Mouse (Mus musculus): Measurements from ENCODE around the gene Arhgap8. TPM values are rescaled to one million over a fixed set of nuclear protein-coding genes. Genes with fewer than 3 reads are reported as not detected.
"Not testable (repeated sequence)": the region's sequence is repeated elsewhere in the genome, so short reads cannot be mapped to it uniquely, and the experiment has no call there.

Arhgap8 gene
- total RNA-seq, 2 experiments from 2014 or later = 0.53 to 1.3 TPM

DNA sequence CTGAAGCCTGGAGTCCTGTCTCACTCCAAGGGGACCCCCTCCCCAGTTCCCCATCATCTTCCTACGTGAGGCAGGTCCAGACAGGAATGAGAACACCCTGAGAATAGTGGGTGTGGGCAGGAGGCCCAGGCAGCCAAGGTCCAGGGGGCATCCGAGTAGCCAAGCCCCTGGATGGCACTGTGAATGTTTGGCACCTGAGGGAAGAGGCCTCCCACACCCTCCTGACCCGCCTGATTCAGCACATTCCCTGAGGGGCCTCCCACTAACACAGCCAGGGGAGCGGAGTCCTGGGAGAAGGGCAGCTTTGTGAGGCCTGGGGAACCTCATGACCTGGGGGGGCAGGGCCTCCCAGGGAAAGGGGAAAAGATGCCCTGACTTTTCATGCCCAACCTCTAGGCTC is 23.8 kb upstream of the Arhgap8 start:
- no peak for DNase-seq (ENCODE audit: low spot score in 2 of 2)

DNA sequence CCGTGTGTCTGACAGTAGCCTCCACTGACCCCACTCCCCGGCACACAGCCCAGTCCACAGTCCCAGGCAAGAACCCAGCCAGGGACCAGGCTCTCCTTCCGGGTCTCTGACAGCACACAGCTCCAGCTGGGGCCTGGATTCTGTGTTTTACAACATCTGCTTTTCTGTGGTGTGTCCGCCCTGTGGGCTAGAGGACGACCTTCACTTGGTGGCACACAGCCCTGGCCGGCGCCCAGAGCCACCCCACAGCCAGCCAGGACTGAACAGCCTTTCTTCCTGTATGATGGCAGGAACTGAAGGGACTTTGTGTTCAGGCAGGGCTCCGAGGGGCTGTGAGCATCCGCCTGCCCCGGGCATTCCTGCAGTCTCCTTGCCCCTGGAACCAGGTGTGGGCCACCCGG is 22.2 kb upstream of the Arhgap8 start:
- DNase-seq (ENCODE audit: low spot score in 2 of 2) = peak; percentile 38 to 47

DNA sequence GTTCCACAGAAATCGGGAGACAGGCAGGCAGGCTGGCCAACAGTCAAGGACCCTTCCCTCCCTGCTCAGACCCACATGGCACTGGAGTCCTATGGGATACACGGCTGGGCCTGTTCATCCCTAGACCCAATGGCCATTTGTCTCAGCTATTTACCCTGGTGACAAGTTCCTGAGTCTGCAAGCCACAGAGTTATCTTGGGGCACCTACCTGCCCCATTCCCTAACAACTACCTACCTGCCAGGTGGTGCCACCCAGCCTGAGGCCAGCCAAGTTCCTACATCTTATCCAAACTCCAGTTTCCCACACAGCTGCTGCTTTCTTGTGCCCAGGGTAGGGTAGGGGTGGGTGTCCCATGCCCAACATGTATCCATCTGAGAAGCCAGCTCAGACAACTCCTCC is 21.7 kb upstream of the Arhgap8 start:
- DNase-seq (ENCODE audit: low spot score in 2 of 2) = no peak

DNA sequence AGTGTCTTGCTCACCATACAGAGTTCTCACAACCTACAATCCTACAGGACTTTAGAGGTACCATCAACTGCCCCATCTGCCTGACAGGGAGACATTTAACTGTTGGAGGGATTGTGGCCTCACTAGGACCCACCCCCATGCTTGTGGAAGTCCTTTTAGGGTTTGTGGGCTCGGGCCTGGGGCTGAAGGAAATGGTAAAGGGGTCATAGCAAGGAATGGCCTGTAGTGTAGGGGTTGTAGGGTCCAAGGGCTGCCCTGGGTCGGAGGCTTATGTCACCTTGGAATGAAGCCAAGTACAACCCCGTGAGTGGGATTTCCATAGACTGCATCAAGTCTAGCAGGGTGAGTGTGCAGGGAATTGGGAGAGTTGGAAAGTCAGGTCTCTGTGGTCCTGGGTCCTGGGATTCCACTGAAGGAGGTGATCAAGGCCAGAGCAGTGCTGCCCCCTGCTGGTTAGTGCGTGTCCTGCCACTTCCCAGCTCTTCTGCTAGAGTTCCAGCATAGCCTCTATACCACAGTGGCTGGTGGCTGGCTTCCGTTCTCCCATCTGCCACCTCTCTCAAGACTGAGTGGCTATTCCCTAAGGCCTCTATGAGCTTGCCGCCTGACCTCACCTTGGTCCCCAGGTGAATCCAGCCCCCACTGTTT is 19.6 kb upstream of the Arhgap8 start:
- peak; percentile 51 to 69 for DNase-seq (ENCODE audit: low spot score in 2 of 2)

DNA sequence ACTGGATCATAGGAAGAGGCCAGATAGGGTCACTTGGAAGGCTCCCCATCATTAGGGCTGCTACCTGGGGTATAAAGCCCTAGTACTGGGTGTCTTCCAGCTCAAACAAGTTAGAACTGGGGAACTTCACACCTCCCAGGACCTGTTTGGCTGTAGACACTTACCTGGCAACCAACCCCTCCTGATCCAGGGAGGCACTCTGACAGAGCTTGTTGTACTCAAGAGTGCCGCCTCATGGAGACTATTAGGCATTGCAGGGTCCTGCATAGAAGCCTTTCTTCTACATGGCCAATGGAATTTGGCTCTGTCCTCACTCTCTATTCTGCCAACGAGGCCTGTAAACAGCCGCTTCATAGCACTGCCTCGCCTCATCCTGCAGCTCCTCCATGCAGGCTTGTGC is 17.9 kb upstream of the Arhgap8 start:
- DNase-seq (ENCODE audit: low spot score in 2 of 2) = no peak

DNA sequence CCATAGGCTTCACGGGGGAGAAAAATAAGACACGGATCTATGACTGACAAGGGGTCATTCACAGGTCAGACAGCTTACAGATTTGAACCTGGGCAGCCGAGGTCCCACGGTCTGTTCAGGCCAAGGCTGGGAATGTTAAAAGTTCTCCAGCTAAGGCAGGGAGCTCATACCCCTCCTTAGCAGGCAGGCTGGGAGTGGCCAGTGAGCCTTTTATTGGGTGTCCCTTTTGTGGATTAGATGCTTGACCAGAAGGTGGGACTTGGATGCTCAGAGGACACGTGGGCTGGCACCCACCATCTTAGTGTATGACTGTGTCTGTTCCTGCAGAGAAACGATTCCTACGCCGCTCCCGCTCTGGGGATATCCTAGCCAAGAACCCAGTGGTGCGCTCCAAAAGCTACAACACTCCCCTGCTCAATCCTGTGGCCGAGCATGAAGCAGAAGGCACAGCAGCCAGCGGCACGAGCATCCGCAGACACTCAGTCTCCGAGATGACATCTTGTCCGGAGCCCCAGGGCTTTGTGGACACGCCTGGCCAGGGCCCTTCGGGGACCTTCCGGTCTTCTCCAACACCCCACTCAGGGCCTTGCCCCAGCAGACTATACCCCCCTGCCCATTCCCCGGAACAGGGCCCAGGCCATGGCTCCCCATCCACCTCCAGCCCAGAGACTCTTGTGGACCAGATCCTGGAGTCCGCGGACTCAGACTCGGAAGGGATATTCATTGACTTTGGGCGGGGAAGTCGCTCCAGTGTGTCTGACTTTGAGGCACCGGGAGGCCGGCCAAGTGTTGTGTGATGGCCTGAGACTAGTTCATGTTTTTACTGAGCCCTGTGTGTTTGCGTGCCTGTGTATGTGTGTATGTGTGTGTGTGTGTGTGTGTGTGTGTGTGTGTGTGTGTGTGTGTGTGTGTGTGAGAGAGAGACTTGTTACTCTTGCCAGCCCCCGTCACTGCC is 17.2 kb upstream of the Arhgap8 start:
- DNase-seq (ENCODE audit: low spot score in 2 of 2) = no peak

DNA sequence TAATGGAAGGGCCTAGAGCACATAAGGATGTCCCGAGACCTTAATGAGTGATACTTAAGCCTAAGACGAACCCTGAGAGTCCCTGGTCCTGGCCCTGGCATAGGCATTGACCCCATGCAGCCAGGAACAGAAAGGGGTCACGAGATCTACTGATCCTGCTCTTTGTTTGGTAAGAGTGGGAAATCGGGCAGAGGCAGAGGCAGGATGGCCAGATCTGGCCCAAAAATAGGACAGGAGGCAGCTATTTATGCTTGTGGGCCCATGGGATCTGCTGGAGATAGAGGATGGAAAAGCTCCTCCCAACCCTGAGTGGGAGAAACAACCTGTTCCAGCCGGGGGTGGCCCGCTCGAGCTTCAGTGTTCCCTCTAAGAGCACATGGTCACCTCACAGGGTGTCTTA is 15.9 kb upstream of the Arhgap8 start:
- no peak for DNase-seq (ENCODE audit: low spot score in 2 of 2)

DNA sequence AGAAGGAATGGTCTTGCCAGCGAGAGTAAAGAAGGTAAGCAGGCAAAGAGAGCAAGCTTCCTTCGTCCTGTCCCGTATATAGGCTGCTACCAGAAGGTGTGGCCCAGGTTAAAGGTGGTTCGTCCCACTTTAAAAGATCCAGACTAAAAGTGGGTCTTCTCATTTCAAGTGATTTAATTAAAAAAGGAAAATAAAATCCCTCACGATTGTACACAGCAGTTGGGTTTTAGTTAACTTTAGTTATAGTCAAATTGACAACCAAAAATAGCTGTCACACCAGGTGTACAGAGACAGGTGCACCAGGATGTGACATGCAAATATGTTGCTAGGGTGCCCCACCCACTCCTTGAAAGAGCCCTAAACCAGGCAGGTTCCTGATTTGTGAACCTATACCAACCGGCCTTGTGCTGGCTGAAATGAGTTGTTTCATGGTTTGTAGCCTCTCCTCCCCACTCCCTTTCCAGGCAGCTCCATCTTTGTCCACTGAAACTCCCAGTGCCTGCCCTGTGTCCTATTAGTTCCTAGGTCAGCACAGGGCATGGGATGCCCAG is 14.4 kb upstream of the Arhgap8 start:
- no peak for DNase-seq (ENCODE audit: low spot score in 2 of 2)

DNA sequence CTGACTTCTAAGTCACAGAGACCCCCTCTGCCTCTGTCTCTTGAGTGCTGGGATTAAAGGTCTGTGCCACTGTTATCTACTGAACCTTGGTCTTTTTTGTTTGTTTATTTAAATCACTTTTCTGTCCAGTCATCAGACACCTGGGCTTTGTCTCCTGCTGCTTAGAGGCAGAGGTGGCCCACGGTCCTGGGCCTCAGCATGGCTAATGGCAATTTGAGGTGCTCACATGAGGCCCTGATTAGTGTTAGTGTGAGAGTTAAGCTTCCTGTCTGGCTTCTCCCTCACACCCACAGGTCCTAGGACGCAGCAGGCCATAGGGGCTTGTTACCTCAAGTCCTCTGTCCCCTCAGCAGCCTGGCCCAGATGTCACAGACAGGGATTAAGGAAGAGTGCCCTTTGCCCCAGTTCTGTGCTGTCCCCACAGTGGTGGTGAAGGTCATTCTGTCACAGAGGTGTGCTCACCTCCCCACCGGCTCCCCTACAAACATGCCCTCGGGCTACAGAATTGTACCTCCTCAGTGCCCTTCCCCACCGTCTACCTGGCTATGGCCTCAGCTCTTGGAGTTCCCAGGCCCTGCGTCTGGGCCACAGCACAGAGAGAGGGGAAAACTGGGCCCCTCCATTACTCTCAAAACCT is 12.8 kb upstream of the Arhgap8 start:
- no peak for DNase-seq (ENCODE audit: low spot score in 2 of 2)

DNA sequence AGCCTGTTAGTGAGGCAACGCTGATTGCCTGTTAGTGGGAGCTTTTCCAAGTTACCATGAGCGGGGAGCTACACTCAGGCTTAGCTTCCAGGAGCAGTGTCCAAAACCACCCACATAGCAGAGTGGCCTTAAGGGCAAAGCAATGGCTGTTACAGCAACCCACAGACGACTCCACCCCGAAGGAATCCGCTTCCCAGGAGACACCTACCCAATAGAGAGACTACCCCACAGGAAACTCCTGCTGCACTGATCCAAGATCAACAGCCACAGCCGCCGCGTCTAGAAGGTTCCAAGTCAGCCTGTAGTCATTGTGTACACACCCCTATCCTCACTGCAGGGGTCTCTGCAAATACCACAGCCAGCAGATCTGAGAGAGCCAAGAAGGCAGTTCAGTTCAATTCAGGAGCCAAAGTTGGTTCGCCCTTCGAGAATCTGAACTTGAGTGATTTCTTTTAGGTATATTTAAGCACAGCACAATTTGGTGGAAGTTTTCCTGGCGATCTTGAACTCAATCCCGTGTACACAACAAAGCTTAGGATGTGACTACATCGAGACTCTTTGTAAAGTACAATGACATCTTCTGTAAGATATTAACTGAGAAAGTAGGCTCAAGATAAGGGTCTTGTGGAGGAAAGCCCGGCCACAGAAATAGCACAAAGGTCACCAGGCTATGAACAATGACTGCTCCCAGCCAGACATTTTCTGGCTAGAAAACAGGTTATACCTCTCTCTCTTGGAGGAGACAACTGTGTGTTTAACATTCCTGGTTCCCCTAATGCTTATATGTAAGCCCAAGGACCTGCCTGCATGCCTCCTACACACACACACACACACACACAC is 7.1 kb upstream of the Arhgap8 start:
- DNase-seq (ENCODE audit: low spot score in 2 of 2) = no peak

DNA sequence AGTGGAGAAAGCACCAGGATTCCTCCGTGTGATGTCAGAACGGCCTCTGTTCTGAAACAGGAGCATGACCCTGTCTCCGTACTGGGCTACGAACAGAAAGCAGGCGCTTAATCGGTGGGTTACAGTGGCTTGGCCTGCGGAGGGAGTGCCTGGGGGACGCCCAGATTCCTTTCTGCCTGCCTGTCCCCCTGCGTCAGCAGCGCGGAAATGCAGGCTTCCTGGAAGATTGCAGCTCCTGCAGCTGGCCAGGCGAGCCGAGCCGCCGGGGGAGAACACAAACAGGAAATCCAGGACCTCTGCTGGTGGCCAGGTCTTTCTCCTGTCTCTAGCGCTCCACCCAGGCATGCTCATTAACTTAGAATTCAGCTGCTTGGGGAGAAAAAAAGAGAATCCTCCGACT is 5.1 kb upstream of the Arhgap8 start:
- DNase-seq (ENCODE audit: low spot score in 2 of 2) = peak; percentile 39 to 66

DNA sequence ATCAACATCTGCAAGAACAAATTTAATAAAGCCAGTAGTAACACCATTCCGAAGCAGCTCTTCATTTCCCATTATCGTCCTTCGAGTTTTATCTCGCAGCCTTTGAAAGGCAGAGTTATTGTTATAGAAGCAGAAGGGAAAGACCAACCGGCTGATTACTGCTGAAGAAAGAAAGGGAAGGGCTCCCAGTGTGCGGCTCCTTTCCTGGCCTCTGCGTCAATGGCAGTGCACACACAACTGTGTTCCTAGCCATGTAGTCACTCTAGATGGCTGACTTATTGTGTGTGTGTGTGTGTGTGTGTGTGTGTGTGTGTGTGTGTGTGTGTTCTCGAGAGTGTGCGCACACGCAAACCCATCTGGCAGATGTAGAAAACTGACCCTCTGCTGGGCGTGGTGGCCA is 4.7 kb upstream of the Arhgap8 start:
- DNase-seq (ENCODE audit: low spot score in 2 of 2) = no peak

DNA sequence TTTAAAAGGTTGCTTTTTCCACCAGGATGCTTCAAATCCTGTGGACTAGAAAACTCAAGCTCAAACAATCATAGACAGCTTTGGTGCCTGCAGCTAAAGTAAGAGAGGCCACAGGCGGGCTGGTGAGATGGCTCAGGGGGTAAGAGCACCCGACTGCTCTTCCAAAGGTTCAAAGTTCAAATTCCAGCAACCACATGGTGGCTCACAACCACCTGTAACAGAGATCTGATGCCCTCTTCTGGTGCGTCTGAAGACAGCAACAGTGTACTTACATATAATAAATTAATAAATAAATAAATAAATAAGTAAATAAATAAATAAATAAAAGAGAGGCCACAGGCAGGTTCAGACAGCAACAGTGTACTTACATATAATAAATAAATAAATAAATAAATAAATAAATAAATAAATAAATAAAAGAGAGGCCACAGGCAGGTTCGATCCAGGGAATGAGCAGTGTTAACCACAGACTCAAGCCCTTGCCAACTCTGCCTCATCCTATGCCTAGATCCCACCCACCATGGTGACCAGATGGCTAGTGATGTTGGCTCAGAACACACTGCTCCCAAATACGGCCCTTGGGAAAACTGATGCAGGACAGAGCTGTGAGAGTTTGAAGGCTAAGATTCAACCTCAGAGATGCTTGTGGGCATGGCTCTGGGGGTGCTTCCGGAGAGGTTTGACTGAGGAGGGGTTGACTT is 2.1 kb upstream of the Arhgap8 start:
- not testable (repeated sequence) for DNase-seq (ENCODE audit: low spot score in 2 of 2)

DNA sequence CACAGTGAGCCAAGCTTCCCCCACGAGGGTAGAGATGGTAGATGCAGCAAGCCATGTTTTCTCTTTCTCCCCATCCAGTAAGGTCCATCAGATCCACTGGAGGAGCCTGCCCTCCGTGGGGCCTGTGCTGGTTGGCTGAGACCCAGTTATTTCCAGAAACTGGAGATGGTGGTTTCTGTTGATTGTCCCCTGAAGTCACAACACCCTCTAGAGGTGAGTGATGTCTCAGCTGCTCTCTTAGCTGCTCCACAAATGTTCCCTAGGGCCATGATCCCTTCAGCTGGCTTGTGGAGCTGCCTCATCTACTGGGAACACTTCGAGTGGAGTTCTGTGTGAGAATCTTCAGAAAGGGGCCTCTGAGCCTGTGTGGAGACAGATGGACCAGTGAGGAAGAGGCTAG is 1.1 kb upstream of the Arhgap8 start:
- no peak for DNase-seq (ENCODE audit: low spot score in 2 of 2)

DNA sequence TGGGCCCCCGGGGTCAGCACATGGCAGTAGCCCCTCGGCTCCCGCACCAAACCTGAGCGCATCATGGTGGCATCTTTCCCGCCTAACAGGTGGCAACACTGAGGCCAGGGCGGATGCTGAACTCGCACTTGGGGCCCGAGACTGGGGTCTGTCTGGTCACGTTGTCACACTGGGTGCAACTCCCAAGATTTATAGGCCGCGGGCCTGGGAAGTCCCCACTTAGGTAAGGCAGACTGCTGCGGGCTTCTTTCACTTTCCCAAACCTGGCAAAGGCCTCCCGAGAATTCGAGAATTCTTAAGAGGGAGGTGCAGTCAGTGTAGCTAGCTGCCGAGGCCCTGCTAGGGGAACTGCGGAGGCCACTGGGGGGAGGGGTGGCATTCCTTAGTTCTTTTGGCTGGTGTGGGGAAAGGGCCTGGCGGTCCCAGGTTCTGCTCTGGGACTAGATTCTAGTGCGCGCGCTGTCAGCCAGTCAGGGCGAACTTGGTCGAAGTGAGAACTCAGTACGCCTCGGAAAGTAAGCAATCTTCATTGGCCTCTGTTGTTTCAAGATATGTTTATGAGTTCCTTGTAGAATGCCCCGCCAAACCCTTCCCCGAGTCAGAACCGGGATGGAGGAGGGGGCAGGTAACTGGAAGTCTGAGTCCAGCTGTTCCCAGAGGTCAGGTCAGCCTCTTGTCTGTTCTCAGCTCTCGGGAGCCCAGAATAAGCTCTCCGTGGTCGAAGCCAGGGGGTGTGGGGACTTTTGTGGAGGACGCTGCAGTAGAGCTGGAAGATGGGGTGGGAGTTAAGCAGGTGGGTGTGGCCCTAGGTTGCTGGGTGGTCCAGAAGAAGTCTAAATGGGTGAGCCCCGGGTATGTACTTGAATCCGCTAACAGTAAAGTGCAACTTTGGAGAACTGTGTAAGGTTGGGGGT is 696 bp downstream of the Arhgap8 start:
- no peak for DNase-seq (ENCODE audit: low spot score in 2 of 2)

DNA sequence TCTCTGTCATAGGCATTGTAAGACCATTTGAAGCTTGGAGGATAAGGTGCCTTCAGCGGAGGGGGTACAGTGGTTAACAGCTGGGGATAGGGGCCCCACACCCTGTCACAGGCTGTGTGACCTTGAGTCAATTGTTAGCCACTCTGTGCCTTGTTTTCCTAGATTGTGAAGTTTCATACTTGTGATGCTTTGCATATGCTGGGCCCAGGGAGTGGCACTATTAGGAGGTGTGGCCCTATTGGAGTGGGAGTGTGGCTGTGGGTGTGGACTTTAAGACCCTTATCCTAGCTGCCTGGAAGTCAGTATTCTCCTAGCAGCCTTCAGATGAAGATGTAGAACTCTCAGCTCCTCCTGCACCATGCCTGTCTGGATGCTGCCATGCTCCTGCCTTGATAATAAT is 3.8 kb downstream of the Arhgap8 start:
- DNase-seq (ENCODE audit: low spot score in 2 of 2) = not testable (repeated sequence)

DNA sequence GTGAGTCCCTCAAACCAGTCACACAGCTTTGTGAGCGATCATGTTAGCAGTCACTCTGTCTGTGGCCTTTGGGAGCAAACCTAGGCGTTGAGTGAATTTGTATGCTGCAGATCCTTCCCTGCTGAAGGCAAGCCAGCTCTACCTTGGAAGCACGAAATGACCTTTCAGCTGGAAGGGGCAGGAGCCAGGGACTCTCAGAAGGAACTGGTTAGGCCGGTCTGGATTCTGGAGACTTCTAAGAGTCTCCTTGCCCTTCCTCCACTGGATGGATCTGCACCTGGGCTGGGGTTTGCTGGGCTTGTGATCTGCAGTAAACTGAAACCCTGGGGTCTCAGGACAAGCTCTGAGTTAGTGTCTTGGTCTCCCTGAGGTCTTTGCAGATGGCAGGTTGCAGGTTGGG is 4.3 kb downstream of the Arhgap8 start:
- DNase-seq (ENCODE audit: low spot score in 2 of 2) = no peak

DNA sequence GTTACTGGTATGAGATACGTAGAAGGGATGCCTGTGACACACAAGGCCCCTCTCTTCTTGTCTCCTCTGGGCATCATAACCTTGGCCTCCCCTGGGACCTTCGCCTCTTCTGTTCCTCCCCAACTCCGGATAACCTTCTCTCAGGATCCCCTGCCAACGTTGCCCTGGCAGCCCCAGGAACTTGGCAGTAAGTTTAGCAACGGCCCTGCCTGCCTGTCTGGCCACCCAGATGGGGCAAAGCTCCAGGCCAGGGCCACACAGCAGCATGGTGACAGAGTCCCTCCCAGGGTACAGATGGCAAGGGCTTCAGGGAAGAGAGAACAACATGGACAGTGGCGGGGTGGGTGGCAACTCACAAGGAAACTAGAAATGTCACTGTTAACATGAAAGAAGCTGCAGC is 9.8 kb downstream of the Arhgap8 start:
- DNase-seq (ENCODE audit: low spot score in 2 of 2) = no peak

DNA sequence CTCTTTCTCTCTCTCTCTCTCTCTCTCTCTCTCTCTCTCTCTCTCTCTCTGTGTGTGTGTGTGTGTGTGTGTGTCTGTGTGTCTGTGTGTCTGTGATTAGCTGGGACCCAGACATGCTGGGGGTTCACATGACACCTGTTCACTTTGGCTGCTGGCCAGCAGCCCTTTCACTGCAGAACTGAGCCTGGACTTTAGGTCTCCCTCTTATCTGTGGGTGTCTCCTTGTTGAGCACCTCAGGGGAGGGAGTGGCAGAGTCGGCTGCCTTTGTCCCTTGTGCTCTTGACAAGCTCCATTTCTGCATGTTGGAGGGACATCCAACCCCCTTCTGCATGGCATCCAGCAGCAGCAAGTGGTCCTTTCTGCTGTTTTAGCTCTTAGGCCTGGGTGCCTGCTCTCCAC is 11.0 kb downstream of the Arhgap8 start:
- no peak for DNase-seq (ENCODE audit: low spot score in 2 of 2)
